Mouse (Mus musculus): ENCODE measurements around the gene Praf2.

Gene Praf2

DNA sequence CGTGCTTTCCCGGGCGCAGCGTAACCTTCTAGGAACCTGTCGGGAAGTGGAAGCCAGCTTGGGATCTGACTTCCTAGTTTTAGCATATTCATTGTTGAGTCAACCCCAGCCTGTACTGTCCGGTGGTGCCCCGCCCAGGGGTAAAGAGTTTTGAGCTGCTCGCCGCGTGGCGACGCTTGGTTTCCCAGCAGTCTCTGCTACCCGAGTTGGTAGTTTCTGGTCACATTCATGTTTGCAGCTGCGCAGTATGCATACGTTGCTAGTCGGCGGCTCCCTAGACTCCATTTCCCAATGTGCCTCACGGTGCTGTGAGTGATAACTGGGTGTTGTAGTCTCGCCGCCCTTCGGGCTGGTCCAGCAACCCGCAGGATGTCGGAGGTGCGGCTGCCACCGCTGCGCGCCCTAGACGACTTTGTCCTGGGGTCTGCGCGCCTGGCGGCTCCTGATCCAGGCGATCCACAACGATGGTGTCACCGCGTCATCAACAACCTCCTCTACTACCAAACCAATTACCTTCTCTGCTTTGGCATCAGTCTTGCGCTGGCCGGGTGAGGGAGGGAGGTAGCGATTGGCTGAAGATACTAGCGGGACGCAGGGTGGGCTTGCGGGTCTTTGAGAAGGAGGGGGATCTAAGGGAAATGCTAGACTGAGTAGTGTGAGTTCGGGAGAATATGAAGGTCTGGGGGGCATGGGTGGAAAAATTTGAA is at the start of gene Praf2:
Gene Praf2, plus strand, starts transcription at position 225 of the 707 bp plus-strand sequence.
- in situ Hi-C loops (cut with MseI, MboI): no loop called here

DNA sequence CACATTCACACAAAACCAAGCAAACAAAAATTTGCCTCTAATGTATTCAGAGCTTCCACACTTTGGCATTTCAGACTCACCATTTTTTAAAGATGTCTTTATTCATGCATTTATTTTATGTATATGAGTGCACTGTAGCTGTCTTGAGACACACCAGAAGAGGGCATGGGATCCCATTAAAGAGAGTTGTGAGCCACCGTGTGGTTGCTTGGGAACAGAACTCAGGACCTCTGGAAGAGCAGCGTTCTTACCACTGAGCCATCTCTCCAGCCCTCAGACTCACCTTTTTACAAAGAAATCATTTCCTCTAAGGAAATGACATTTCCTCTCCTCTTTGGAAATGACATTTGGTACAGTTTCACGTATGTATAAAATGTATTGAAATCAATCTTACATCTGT is 49.3 kb upstream of the Praf2 start:
- in situ Hi-C loops (cut with MseI, MboI): no loop called here

DNA sequence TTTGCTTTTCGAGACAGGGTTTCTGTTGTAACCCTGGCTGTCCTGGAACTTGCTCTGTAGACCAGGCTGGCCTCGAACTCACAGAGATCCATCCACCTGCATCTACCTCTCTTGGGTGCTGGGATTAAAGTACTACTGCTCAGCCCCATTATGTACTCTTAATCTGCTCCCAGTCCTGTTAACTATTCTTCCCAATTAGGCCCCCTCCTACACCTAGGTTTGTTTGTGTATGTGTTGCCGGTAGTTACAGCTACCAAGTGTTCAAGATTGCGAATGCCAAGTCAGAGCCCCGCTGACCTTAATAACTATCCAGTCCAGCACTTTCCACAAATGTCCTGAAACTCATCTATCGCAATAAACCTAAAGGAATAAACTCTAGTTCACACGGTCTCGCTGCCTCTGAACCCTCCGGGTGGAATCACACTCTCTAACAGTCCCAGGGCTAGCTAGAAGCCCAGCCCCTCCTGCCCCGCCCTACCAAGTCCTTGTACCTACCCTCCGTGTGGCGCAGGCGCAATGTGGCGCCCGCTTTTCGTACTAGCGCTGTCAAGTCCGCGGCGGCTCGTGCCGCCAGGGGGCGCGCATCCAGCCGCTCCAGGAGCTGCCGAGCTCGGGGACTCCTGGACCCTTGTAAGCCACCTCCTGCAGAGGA is 48.7 kb upstream of the Praf2 start:
- in situ Hi-C loops (cut with MseI, MboI): no loop called here

DNA sequence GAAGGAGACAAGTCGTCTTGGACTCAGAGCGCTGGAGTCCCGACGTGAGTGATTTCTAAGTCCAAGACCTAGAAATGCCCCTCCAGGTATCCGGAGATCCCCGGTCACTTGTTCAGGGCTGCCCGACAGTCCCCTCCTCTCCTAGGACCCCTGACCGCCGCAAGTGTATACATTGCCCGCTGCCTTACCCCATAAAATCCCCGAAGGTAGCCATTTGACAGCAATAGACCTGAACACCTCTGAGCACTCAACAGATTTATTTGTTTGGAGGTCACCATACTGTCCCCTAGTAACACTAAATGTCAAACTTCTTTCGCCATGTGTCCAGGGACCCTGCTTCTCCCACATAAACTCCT is 48.2 kb upstream of the Praf2 start:
- in situ Hi-C loops (cut with MseI, MboI): no loop called here

DNA sequence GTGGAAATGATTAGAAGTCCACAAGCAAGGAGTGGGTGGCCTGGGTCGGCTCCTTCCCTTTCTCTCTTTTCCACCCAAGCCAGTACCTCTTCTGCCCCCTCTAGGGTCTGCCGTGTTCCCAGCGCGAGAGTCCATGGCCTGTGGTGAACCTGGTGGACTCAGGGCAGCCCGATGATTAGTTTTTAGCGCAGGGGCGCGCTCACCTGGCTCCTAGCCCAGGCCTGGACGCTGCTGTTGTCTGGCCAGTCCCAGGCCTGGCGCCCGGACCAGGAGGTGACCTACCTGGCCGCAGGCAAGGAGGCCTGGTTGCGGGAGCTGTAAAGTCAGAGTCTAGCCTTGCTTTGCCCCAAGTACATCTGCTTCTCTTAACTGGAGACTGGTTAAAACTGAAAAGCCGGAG is 47.4 kb upstream of the Praf2 start, which contains the start of gene Magix:
Gene Magix, minus strand, starts transcription at position 388 of the 400 bp plus-strand sequence.
- in situ Hi-C loops (cut with MseI, MboI): no loop called here

DNA sequence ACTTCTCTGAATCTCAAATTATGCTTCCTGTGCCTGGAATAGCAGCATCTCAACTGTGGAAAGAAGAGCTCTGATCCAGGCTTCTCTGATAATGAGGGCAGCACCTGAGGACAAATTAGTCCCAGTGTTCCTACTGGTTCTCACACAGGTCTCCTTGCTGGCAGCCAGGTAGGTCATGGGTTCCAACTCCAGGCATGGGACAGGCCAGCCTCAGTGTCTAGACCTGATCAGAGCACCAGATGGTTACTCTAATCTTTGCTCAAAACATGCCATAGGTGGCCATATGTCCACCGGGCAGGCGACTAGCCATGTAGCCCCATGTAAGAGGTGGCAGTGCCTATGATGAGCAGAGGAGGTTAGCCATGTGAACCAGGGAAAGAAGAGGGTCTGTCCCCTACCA is 39.9 kb upstream of the Praf2 start:
- in situ Hi-C loops (cut with MseI, MboI): no loop called here

DNA sequence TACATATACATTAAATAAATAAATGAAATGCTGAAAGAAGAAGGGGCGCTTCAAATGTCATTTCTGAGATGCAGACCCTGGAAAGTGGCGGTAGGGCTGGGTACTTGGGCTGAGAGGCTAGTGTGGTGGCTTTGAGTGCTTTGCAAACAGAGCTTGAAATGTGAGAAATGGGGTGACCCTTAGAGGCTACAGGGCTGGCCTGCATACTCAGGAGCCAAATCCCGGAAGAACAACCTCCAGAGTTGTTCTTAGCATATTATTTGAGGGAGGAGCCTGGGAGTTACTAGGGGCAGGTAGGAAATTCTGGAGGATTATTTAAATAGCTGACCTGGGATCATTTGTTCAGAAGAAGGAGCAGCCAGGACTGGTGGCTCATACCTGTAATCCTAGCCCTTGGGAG is 37.8 kb upstream of the Praf2 start:
- in situ Hi-C loops (cut with MseI, MboI): no loop called here

DNA sequence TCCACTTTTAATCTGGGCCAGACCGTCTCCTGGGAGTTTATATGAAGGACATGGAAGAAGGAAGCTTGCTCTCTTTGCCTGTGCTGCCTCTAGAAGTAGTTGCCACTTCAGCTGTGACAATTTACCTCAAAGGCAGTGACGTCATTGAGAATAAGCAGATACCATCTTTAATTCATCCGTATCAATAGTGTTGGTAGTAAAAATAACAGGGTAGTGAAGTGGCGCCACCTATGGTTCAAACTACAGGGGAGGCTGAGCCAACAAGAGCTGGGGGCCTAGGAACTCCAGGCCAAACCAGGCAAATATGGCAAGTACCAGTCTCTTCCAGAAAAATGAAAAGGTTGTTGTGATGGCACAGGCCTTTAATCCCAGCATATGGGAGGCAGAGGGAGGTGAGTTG is 35.4 kb upstream of the Praf2 start:
- in situ Hi-C loops (cut with MseI, MboI): no loop called here

DNA sequence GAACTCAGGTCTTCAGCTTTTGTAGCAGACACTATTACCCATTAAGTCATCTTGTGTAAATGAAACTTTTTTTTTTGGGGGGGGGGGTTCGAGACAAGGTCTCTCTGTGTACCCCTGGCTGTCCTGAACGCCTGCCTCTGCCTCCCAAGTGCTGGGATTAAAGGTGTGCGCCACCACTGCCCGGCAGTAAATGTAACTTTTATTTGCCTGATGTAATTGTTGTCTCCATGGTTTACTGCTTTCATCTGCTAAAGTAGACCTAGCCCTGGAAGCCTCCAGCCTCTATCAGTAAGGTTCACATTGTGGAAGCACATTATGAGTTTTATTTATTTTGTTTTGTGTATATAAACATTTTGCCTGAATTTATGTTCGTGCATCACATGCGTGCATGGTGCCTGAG is 31.7 kb upstream of the Praf2 start:
- in situ Hi-C loops (cut with MseI, MboI): no loop called here

DNA sequence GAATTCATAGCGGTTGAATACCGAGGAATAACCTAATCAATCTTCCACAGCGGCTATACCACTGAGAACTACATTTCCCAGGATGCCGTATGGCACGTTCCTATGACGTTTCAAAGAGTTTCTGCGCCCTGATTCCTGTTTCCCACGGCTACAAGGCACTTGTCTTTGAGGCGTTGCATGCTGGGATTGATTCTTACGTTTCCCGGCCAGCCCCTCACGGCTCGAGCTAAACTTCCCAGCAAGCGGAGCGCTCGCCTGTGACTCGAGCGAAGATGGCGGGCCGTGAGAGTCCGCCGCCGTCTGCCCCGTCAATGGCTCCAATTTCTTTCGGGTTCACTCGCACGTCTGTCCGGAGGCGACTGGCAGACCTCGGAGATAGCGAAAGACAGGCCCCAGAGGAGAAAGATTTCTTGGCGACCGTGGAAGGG is 31.3 kb upstream of the Praf2 start, which contains the start of gene Gpkow:
Gene Gpkow, plus strand, starts transcription at position 178 of the 428 bp plus-strand sequence.
- in situ Hi-C loops (cut with MseI, MboI): no loop called here

DNA sequence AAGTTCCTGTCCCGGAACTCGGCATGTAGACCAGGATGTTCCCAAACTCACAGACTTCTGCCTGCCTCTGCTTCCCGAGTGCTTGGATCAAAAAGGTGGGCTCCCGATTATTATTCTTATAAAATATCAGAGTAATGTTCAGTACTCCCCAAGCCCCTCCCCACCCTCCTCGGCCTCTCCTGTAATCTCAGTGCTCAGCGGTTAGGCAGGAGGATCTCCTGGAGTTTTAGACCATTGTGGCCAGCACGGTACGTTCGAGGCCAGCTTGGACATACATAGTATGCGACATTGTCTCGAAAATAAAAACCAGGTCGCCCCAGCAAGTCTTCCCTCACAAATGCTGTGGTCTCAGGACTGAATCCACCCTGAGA is 14.5 kb upstream of the Praf2 start:
- in situ Hi-C loops (cut with MseI, MboI): loop anchor here in 1 of 2 experiments (10.0 kb wide), 1 partner anchor 59 kb away; the partner anchor contains the start of gene Prickle3

DNA sequence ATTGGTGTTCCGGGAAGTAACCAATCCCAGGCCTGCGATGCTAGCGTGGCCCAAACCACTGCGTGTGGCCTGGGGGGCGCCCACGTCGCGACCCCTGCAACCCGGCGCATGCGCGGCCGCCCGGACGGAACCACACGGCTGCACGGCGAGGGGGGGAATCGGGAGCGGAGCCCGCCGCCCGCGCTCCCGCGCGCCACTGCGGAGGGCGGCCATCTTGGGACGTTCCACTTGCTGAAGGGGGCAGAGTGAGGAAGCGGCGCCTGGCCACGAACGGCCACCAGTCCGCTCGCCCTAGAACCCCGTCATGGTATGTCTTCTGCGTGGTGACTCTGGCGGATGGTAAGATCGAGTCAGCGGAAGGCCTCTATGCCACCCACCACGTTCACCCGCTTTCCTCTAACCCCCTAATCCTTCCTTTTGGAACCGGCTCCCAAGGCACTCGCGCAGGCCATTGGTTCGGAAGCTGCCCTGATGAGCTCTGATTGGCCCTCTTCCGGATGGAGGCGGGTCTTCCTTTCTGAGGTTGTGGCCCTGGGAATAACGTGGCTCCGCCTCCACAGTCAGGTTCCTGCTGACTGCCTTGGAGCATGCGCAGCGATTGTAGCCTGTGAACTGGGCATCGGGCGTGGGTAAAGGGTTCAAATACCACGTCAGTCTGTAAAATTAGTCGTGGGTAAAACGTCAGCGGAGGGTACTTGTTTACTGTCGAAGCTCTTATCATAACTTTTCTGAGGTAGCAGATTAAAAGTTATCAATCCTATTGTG is 13.9 kb upstream of the Praf2 start, which contains the start of gene Wdr45:
Gene Wdr45, plus strand, starts transcription at position 199 of the 765 bp plus-strand sequence.
- in situ Hi-C loops (cut with MseI, MboI): loop anchor here in 1 of 2 experiments (10.0 kb wide), 1 partner anchor 60 kb away; the partner anchor contains the start of gene Prickle3

DNA sequence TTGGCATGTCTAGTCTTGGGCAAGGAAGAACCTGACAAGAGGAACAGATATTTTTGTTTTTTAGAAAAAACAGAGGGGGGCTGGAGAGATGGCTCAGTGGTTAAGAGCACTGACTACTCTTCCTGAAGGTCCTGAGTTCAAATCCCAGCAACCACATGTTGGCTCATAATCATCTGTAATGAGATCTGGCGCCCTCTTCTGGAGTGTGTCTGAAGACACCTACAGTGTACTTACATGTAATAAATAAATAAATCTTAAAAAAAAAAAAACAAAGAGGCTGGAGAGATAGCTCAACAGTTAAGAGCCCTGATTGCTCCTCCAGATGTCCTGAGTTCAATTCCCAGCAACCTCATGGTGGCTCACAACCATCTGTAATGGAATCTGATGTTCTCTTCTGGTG is 12.2 kb upstream of the Praf2 start:
- in situ Hi-C loops (cut with MseI, MboI): loop anchor here in 1 of 2 experiments (10.0 kb wide), 1 partner anchor 61 kb away; the partner anchor contains the start of gene Prickle3

DNA sequence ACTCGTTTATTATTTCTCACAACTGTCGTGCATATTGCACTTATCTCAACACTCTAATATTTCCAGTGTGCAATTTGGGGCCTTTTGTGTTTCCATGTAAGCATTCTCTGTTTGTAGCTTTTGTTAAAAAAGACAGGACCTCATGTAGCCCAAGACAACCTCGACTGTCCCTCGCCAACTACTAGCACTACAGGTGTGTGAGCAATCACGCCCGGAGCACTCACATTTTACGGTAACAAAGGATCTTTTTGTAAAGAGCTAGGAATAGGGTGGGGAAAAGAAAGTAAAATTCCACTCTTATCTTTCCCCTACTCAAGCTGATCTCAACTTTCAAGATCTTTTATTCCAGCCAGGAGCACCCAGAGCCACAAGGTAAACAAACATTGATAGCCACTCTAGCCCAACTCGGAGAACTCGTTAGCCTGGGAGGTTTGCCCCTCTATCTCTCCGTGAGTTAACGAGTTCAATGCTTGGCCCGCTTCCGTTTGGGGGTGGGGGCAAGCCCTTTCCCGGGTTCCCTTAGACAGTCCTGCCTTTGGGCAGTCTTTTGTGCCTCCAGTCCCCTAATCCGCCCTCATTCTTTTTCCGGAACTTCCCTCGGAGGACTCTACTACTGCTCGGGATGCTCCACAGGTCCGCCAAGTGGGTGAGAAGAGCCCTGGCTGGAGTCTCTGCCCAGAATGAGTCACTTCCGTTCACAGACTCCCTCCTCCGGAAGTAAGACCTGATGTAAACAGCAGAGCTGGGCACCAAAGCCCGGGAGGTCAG is 6.5 kb upstream of the Praf2 start, which contains the start of gene Gm45208:
Gene Gm45208, plus strand, starts transcription at position 732 of the 768 bp plus-strand sequence.
- in situ Hi-C loops (cut with MseI, MboI): no loop called here

DNA sequence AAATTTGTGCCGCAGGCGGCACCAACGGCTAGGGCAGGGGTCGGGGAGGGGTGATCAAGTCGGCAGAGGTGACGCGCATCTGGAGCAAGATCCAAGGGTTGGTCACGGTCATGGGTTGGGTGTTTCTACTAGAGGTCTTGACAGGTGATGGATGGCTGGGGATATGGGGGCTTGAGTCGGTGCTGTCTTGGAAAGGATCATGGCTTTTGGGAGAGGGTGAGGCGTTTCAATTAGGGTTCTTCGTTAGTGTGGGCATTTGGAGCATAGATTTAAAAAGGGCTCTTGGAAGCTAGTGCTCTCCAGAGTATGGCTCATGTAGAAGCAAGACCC is 6.0 kb upstream of the Praf2 start:
- in situ Hi-C loops (cut with MseI, MboI): no loop called here

DNA sequence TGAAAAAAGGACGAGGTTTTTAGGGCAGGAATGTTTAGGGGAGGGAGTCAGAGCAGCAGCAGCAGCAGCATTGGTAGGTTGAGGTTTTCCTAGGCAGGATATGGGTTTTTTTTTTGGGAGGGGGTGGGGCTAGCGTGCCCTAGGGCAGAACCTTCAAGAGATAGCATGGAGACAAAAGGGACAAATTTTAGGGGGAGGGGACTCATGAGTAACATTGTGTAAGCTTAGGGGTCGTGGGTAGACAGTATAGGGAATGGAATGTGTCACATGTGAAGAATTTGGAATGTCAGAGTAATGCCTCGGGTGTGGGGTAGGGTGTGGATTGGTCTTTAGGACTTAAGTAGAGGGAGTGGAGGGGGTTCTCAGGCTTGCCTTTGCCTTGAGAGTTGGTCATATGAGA is 5.5 kb upstream of the Praf2 start:
- in situ Hi-C loops (cut with MseI, MboI): no loop called here

DNA sequence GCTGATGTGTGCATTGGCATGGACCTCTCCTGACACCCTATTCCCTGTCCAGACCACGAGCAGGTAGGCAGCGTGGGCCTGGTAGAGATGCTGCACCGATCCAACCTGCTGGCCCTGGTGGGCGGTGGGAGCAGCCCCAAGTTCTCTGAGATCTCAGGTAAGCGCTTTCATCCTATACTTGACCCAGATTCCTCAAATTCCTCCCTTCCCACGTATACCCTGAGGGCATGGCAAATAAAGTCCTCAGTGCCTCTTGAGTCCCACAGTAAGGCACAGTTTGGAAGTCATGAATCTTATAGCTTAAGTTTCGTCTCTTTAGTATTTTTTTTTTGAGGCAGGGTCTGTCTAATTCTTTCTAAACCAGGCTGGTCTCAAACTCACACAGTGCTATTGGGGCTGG is 4.1 kb upstream of the Praf2 start:
- in situ Hi-C loops (cut with MseI, MboI): no loop called here

DNA sequence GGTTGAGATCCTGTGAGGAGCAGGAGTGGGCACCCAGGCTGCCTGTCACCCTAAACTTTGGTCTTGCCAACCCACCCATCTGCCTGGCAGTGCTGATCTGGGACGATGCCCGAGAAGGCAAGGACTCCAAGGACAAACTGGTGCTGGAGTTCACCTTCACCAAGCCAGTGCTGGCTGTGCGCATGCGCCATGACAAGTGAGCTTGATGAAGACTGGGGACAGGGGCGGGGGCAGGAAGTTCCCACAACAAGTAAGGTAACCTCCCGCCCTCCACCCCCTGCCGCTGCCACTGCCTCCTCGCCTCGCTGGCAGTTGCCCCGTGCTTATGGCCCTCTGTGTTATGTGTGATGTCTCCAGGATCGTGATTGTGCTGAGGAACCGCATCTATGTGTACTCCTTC is 2.4 kb upstream of the Praf2 start:
- in situ Hi-C loops (cut with MseI, MboI): no loop called here

DNA sequence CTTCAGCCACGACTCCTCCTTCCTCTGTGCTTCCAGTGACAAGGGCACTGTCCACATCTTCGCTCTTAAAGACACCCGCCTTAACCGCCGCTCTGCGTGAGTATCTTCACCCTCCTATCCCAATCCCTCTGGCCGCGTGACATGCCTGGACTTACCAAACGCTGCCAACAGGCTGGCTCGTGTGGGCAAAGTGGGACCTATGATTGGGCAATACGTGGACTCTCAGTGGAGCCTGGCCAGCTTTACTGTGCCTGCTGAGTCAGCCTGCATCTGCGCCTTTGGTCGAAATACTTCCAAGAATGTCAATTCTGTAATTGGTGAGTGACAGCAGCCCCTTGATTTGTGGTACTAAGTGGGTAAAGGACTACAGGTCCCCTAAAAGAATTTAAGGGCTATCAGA is 1.1 kb upstream of the Praf2 start:
- in situ Hi-C loops (cut with MseI, MboI): no loop called here

DNA sequence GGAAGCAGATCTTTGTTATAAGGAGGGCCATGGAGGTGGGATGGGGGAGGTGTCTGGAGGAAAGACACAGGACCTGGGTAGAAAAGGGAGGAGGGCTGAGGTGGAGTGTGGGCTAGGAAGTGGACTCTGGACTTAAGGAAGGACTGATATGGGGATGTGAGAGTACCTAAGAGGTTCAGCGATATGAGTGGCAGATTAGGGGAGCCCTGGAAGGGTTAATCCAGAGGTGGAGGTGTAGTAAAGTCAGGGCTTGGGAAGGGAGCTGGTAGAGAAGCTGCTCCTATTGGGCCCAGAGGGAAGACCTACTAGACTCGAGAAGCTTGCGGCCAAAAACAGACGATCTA is 655 bp downstream of the Praf2 start:
- in situ Hi-C loops (cut with MseI, MboI): no loop called here

DNA sequence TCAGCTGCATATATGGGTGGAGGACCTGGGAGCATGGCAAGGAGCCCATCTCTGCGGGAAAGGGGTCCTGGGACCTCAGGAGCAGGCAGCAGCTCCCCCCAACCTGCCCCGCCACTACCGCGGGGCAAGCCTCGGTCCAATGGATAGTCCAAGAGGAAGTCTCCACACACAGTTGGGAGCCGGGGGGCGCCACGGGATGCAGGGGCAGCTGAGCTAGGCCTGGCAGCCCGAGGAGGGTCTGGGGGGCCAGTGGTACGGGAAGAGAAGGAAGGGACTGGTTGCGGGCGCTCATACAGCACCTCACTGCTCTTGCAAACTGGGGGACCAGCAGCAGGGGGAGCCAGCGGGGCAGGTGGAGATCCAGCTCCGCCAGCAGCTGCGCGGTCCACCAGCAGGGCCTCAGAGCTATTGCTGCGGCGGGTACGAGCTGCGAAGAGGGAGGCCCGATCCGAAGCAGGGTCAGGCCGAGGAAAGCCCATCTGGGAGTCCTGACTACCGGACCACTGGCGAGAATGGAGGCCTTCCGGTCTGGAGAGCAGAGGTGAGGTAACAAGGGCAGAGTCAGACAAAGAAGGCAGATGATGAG is 5.4 kb downstream of the Praf2 start:
- in situ Hi-C loops (cut with MseI, MboI): no loop called here
